Mouse (Mus musculus) colon, adult 2 months (tissue): Measurements from ENCODE around the gene S100a11. TPM values are rescaled to one million over a fixed set of nuclear protein-coding genes. Genes with fewer than 3 reads are reported as not detected.

Experiments used
- polyA plus RNA-seq: library from polyadenylated mRNA; depleted of rRNA; stranded (reverse); fragments of >200 nt; gene quantifications from 2 replicates; pipeline ENCODE4 v1.2.3, GENCODE M21; 2012; rRNA removed

Gene S100a11
- polyA plus RNA-seq: 85.5 and 91.8 TPM in 2 replicates

DNA sequence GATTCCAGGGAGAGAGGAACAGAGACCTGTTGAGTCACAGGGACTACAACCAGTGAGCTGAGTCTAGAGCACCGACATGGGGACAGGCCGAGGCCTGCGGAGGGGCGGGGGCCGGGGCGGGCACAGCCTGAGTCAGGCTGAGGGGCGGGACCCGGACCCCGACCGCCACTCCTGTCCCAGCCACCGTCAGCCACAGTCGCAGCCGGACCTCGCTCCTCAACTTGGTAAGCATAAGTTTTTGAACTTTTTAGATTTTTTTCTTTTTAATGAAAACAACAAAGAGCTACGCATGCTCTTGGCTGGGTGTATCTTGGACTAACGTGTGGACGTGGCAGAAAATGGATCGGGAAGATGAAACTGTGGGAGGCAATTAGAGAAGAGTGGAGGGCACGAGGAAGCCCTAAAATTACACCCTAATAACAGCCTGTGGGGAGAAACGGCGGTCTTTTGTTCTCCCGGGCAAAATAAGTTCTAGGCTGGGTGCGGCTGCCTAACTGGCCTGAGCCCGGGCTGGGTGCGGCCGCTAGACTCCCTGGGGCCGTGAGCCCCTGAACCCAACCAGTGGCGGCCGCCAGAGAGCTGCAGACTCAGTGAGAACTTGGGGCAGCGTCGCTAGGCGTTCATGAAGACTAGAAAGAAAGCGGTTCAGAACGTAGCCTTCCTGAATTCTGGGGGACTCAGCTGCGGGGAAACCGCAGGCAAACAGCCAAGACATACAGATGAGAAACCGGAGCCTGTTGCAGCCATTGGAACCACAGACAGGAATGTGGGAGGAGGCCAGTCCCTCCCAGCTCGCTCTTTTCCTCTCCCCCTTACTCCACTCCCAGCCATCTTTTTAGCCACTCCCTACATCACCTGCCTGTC, at the start of gene S100a11:
Gene S100a11, plus strand, starts transcription at position 159 of the 864 bp plus-strand sequence.

DNA sequence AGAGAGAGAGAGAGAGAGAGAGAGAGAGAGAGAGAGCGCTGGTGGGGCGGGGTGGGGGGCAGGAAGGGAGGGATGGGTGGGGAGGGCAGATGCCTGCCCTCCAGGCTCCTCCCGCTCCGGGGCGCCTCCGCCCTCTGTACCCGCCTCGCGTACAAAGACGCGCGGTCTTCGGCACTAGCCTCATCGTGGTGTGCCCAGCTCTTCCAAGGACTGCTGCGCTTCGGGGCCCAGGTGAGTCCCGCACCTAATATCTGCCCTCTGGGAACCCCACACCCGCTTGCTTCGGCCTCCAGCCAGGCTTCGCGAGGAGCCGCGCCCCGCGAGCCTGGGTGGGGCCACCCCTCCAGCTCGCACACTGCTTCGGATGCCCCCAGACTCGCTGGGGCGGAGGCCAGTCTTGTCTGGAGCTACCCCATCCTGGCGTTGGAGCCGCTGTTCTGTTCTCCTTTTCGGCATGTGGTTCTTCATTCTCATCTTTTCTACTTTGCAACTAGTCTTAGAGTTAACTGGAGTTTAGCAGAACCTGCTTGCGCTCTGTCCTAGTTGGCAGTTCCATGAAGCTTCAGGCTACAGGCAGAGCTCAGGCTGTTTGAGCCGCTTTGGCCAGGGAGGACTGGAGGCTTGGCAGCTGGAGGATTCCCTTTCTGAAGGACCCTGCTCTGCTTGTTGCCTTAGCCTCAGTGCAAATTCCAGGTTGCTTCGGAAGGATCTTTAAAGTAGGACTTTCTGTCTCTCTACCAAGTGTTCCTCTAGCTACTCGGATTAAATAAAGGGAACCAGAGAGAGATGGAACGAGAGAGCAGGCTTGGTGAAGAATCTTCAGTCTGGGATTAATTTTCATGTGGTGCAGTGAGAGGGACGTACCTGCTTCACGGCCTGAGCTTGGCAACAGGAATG, 34.9 kb downstream of the S100a11 start, which contains the start of gene S100a10:
Gene S100a10, plus strand, starts transcription at position 100 of the 897 bp plus-strand sequence.

Other genes with a start within 250 kb of the S100a11 start
- gene Flg, start 247.0 kb upstream of the S100a11 start, polyA plus RNA-seq: not detected in 2 replicates
- gene Hrnr, start 200.7 kb upstream of the S100a11 start, polyA plus RNA-seq: not detected in 2 replicates
- not detected in 2 replicates for gene Rptn, start 126.8 kb upstream of the S100a11 start, polyA plus RNA-seq
- gene Tchh, start 78.2 kb upstream of the S100a11 start, polyA plus RNA-seq: 0.05 TPM in 2 replicates
- not detected in 2 replicates for gene Tchhl1, start 51.7 kb upstream of the S100a11 start, polyA plus RNA-seq
- gene S100a10, start 34.6 kb downstream of the S100a11 start, polyA plus RNA-seq: 143 and 148 TPM in 2 replicates
- not detected in 2 replicates for gene Tdpoz2, start 132.2 kb downstream of the S100a11 start, polyA plus RNA-seq
- not detected in 2 replicates for gene Tdpoz1, start 155.8 kb downstream of the S100a11 start, polyA plus RNA-seq
- gene Gm37596, start 172.6 kb downstream of the S100a11 start, polyA plus RNA-seq: not detected in 2 replicates